Mouse (Mus musculus) cortical plate, adult 2 months (tissue): Measurements from ENCODE around the gene Gm49388. TPM values are rescaled to one million over a fixed set of nuclear protein-coding genes. Genes with fewer than 3 reads are reported as not detected.

ENCODE experiments used
- H3K27ac ChIP-seq: fragments of 200-500 bp; 2 replicates; pipeline ENCODE4 v1.5.1; 2012; ENCODE audit warnings: low read length, control low read depth, inconsistent platforms; ENCODE audit not compliant: insufficient read depth
- H3K4me1 ChIP-seq: fragments of 200-500 bp; 2 replicates; pipeline ENCODE4 v1.6.1; 2011; ENCODE audit warnings: low read length; ENCODE audit not compliant: control insufficient read depth, insufficient read depth
- H3K4me3 ChIP-seq: fragments of 200-500 bp; 2 replicates; pipeline ENCODE4 v1.5.1; 2011; ENCODE audit warnings: mild to moderate bottlenecking, low read length, control low read depth; ENCODE audit not compliant: insufficient read depth
- CTCF ChIP-seq: fragments of 200-500 bp; IDR thresholded peaks from 2 replicates; pipeline ENCODE4 v1.5.1; 2011; ENCODE audit warnings: mild to moderate bottlenecking, control low read depth, low read length; ENCODE audit not compliant: insufficient read depth; ENCODE audit errors: extremely low read depth
- POLR2A ChIP-seq: fragments of 200-500 bp; IDR thresholded peaks from 2 replicates; pipeline ENCODE4 v1.6.1; 2011; ENCODE audit warnings: mild to moderate bottlenecking, low read length, control low read depth; ENCODE audit not compliant: insufficient read depth; ENCODE audit errors: extremely low read depth
- polyA plus RNA-seq: library from polyadenylated mRNA; depleted of rRNA; stranded (reverse); fragments of >200 nt; gene quantifications from 2 replicates; pipeline ENCODE4 v1.2.3, GENCODE M21; 2012

Gene Gm49388
- polyA plus RNA-seq, 1 experiment, result not detected

- Histone ChIP-seq H3K27ac (no peak overlapping the region), H3K4me1 (no peaks in the 10 kb centered on the region; the same call in 1 of the 2 replicates), H3K4me3 (no peak overlapping the region)
- TF ChIP-seq POLR2A, result no peak
- TF ChIP-seq CTCF, result no peak
Measured at GRCm38 (mm10) chr7:127767671-127768345, 17.6 kb upstream of the Gm49388 start.

DNA sequence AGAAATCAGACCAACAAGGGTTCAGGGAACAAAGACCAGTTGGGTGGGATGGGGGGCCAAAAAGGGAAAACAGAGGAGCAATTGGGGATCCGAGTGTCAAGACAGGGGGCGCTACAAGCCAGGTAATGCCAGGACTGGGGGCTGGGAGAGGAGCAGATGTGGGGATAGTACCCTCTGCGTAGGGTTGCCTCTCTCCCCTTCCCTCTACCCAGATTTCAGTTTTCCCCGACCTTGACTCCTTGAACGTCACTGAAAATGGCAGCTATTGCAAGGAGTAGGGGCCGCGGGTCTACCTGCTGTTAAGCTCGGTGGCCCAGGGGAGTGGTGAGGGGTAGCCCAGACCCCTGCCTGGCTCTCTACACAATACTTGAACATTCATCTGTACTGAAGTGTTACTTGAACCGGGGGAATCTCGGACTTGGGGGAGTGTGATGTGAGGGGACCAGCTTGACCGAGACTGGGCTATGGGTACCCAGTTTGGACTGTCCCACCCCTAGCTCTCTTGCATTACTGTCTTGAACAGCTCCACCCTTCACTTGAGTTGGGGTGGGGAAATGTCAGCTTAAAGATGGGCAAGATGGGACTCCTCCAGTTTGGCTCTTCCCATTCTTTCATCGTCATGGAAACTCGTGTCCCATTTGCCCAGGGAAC is 16.9 kb upstream of the Gm49388 start:
- TF ChIP-seq CTCF (no peak), POLR2A (peak; percentile 11; the same call in 1 of the 2 replicates)
- Histone ChIP-seq H3K4me1 (no peaks in the 10 kb centered on the region; the same call in 1 of the 2 replicates), H3K4me3 (no peak overlapping the region), H3K27ac (no peak overlapping the region)

GRCm38 (mm10) chr7:127768997-127769593 is 16.3 kb upstream of the Gm49388 start:
- no peak for TF ChIP-seq CTCF
- no peak for TF ChIP-seq POLR2A
- Histone ChIP-seq H3K27ac (peak overlapping the region; percentile 84), H3K4me3 (peak overlapping the region; percentile 46), H3K4me1 (no peaks in the 10 kb centered on the region; the same call in 1 of the 2 replicates)

- H3K4me1 ChIP-seq, result no peaks in the 10 kb centered on the region; the same call in 1 of the 2 replicates
- TF ChIP-seq CTCF (no peak), POLR2A (peak; percentile 92)
- H3K27ac ChIP-seq, result peak within 1 kb of the TSS; percentile 89
- peak within 1 kb of the TSS; percentile 46 for H3K4me3 ChIP-seq
Measured at GRCm38 (mm10) chr7:127769651-127770038, 15.8 kb upstream of the Gm49388 start, which contains the start of gene Orai3. Orai3 (plus strand) TSS chr7:127769815.

GRCm38 (mm10) chr7:127770039-127770905 is 15.1 kb upstream of the Gm49388 start:
- Histone ChIP-seq H3K4me1 (no peaks in the 10 kb centered on the region; the same call in 1 of the 2 replicates), H3K4me3 (peak overlapping the region; percentile 46)
- TF ChIP-seq CTCF (no peak), POLR2A (no peak)

DNA sequence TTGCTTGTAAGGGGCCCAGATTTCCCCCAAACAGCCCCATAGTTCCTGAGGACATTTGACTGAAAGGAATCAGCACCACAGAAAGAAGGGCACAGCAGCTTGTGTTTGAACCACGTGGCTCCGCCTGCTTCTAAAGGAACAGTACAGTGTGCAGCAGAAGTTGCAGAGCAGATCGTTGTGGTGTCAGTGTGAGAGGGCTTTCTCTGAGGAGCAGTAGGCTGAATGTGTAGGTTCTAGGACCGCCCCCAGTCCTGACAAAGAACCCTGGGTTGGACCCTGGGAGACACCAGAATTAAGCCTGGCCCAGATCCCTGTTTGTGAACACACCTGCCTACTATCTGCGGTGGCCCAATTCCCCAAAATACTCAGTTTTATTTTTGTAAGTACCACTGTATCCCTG is 14.1 kb upstream of the Gm49388 start:
- Histone ChIP-seq H3K4me1 (peaks cover 1% of the 10 kb centered on the region; the same call in 1 of the 2 replicates), H3K27ac (peak overlapping the region; percentile 33), H3K4me3 (no peak overlapping the region)
- TF ChIP-seq POLR2A, result peak; percentile 64; the same call in 1 of the 2 replicates
- TF ChIP-seq CTCF, result no peak

More at GRCm38 (mm10) chr7:127770039-127770905, 15.1 kb upstream of the Gm49388 start:
- H3K27ac ChIP-seq, result peak overlapping the region; percentile 89

DNA sequence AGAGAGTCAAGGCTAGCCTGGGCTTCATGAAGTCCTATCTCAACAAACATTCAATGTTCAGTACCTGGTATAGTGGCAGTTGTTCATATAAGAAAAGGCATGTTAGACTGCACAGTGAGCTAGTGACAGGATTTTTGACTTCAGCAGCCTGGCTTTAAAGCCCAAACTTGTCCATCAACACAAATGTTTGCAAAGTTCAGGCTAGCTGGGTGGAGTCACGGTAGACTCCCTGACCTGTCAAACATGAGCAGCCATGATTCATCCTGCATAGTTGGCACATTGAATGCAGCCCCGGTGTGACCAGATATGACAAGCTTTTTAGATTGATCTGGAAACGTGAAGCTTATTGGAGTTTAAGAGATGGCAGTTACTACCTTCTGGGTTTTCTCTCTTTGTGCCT is 13.3 kb upstream of the Gm49388 start:
- TF ChIP-seq CTCF, result no peak
- Histone ChIP-seq H3K4me1 (peaks cover 1% of the 10 kb centered on the region; the same call in 1 of the 2 replicates), H3K27ac (no peak overlapping the region), H3K4me3 (no peak overlapping the region)

GRCm38 (mm10) chr7:127772557-127772956 is 12.9 kb upstream of the Gm49388 start:
- no peak overlapping the region for H3K27ac ChIP-seq
- TF ChIP-seq CTCF (no peak), POLR2A (no peak)
- peaks cover 1% of the 10 kb centered on the region; the same call in 1 of the 2 replicates for H3K4me1 ChIP-seq
- H3K4me3 ChIP-seq, result no peak overlapping the region
